In genomic region chr19:38639805-38640204, GRCm38 (mm10) we compare ENCODE assay signal across 10 mouse cellular contexts.
DNase-seq lines count a peak whose midpoint lies in the region; ATAC-seq lines count a peak whose summit lies in the region.
"Had no signal": no experiment of that assay in that cellular context is flagged by ENCODE, and none has a peak within 500 bp of the region (broad histone marks: within the 10 kb centered on the region; RNA-seq: fewer than 3 reads in every experiment).

No protein-coding gene starts in this region.

- ATAC-seq in granulocyte monocyte progenitor cell, adult 5-6 weeks (replicated peaks; ENCODE audit: poor library complexity, severe bottlenecking), result no peak
- ATAC-seq in midbrain, embryonic 16.5 days, result no peak
- ATAC-seq: CD4-positive, CD25-positive, alpha-beta regulatory T cell, adult 4 months had no signal

- no peak overlapping the region for H3K27ac ChIP-seq in midbrain, embryonic 16.5 days (ENCODE audit: low read length)
- H3K27ac ChIP-seq: embryonic facial prominence, embryonic 15.5 days had no signal

- H3K9me3 ChIP-seq in midbrain, embryonic 16.5 days (replicated peaks; ENCODE audit: control insufficient read depth, low read length, poor library complexity, severe bottlenecking), result no peaks in the 10 kb centered on the region
- H3K9me3 ChIP-seq: embryonic facial prominence, embryonic 15.5 days had no signal

- no peak overlapping the region for H3K4me2 ChIP-seq in midbrain, embryonic 16.5 days (ENCODE audit: low read length)
- H3K4me2 ChIP-seq: embryonic facial prominence, embryonic 15.5 days had no signal

- H3K27me3 ChIP-seq in midbrain, embryonic 16.5 days (ENCODE audit: control insufficient read depth, insufficient read depth, low read depth, low read length), result no peaks in the 10 kb centered on the region
- H3K27me3 ChIP-seq: embryonic facial prominence, embryonic 15.5 days had no signal

- WGBS in midbrain, embryonic 16.5 days, result 64% methylated on average over 3 of the region's 3 CpGs

- H3K4me1 ChIP-seq in midbrain, embryonic 16.5 days (ENCODE audit: control insufficient read depth, insufficient read depth, low read length), result no peaks in the 10 kb centered on the region
- H3K4me1 ChIP-seq: embryonic facial prominence, embryonic 15.5 days had no signal

- no peaks in the 10 kb centered on the region for H3K36me3 ChIP-seq in midbrain, embryonic 16.5 days (ENCODE audit: control insufficient read depth, insufficient read depth, low read length)
- H3K36me3 ChIP-seq: embryonic facial prominence, embryonic 15.5 days had no signal

- DNase-seq in cerebellum, postnatal 14 days, result peak; percentile 30 to 42
- no peak for DNase-seq in cerebellum, adult 11 months
- peak; percentile 37 for DNase-seq in 3134 (ENCODE audit: extremely low read depth, insufficient read length, low spot score)
- DNase-seq in heart, adult 8-10 months (ENCODE audit: low spot score), result peak; percentile 45
- peak; percentile 35 to 49 for DNase-seq in layer of hippocampus, postnatal 14 days (ENCODE audit: low spot score in 2 of 2)
- no peak for DNase-seq in natural killer cell, adult 2 months (ENCODE audit: low spot score in 2 of 2)

- no peak overlapping the region for H3K4me3 ChIP-seq in midbrain, embryonic 16.5 days (ENCODE audit: low read depth, low read length)
- H3K4me3 ChIP-seq: embryonic facial prominence, embryonic 15.5 days had no signal

- no peak overlapping the region for H3K9ac ChIP-seq in midbrain, embryonic 16.5 days (ENCODE audit: low read depth, low read length)
- H3K9ac ChIP-seq: embryonic facial prominence, embryonic 15.5 days had no signal

Comparison
In these comparisons a context has a peak if more than half of its experiments do, and no peak if none do; other contexts are left out.
1. DNase-seq: peak in cerebellum, postnatal 14 days (2 of 2), 3134 (single experiment), heart, adult 8-10 months (single experiment) and layer of hippocampus, postnatal 14 days (2 of 2); none in cerebellum, adult 11 months (single experiment) and natural killer cell, adult 2 months (0 of 2).